Mouse (Mus musculus): ENCODE data around the gene 3110018I06Rik. TPM values are rescaled to one million over a fixed set of nuclear protein-coding genes. Genes with fewer than 3 reads are reported as not detected.

Gene 3110018I06Rik
- not detected in 2 replicates for polyA plus RNA-seq (2015; fragmentation: Nextera tagmentation; extraction: Ambion mirVana)

GRCm38 (mm10) chr12:107488371-107488770, at the start of gene 3110018I06Rik:
TSS of gene 3110018I06Rik (plus strand) at chr12:107488632.
- no peaks in the 10 kb centered on the region for H3K36me3 ChIP-seq (ENCODE audit: control insufficient read depth, insufficient read depth, low read length)
- no peak within 1 kb of the TSS for H3K9ac ChIP-seq (ENCODE audit: low read length)
- H3K27ac ChIP-seq (ENCODE audit: low read length): no peak within 1 kb of the TSS
- 65% methylated on average over 6 of the region's 6 CpGs for WGBS
- no peak within 1 kb of the TSS for H3K4me2 ChIP-seq (ENCODE audit: low read depth, low read length)
- no peaks in the 10 kb centered on the region for H3K4me1 ChIP-seq (replicated peaks; ENCODE audit: control insufficient read depth, insufficient read depth, low read length)
- peaks cover 4% of the 10 kb centered on the region; the same call in 1 of the 2 replicates for H3K9me3 ChIP-seq (ENCODE audit: control insufficient read depth, low read length)
- H3K4me3 ChIP-seq (ENCODE audit: low read length): no peak within 1 kb of the TSS
- H3K27me3 ChIP-seq (ENCODE audit: control insufficient read depth, insufficient read depth, low read depth, low read length): no peaks in the 10 kb centered on the region
- ATAC-seq (ENCODE audit: low read depth): no peak

GRCm38 (mm10) chr12:107444681-107445080, 43.8 kb upstream of the 3110018I06Rik start:
- Histone ChIP-seq H3K9me3 (ENCODE audit: control insufficient read depth, low read length) (no peaks in the 10 kb centered on the region), H3K36me3 (ENCODE audit: control insufficient read depth, insufficient read depth, low read length) (no peaks in the 10 kb centered on the region), H3K4me1 (replicated peaks; ENCODE audit: control insufficient read depth, insufficient read depth, low read length) (no peaks in the 10 kb centered on the region), H3K4me2 (ENCODE audit: low read depth, low read length) (no peak overlapping the region), H3K27me3 (ENCODE audit: control insufficient read depth, insufficient read depth, low read depth, low read length) (no peaks in the 10 kb centered on the region), H3K4me3 (ENCODE audit: low read length) (no peak overlapping the region), H3K9ac (ENCODE audit: low read length) (no peak overlapping the region), H3K27ac (ENCODE audit: low read length) (no peak overlapping the region)
- WGBS: 71% methylated on average over 7 of the region's 7 CpGs
- no peak for ATAC-seq (ENCODE audit: low read depth)

GRCm38 (mm10) chr12:107457835-107458234, 30.6 kb upstream of the 3110018I06Rik start:
- 56% methylated on average over 9 of the region's 9 CpGs for WGBS

GRCm38 (mm10) chr12:107464731-107465130, 23.7 kb upstream of the 3110018I06Rik start:
- Histone ChIP-seq H3K9me3 (ENCODE audit: control insufficient read depth, low read length) (no peaks in the 10 kb centered on the region), H3K4me2 (ENCODE audit: low read depth, low read length) (no peak overlapping the region), H3K27ac (ENCODE audit: low read length) (no peak overlapping the region), H3K36me3 (ENCODE audit: control insufficient read depth, insufficient read depth, low read length) (no peaks in the 10 kb centered on the region), H3K9ac (ENCODE audit: low read length) (no peak overlapping the region), H3K27me3 (ENCODE audit: control insufficient read depth, insufficient read depth, low read depth, low read length) (no peaks in the 10 kb centered on the region), H3K4me1 (replicated peaks; ENCODE audit: control insufficient read depth, insufficient read depth, low read length) (no peaks in the 10 kb centered on the region), H3K4me3 (ENCODE audit: low read length) (no peak overlapping the region)
- WGBS: 5% methylated on average over 5 of the region's 5 CpGs
- ATAC-seq (ENCODE audit: low read depth): no peak

More at GRCm38 (mm10) chr12:107457835-107458234, 30.6 kb upstream of the 3110018I06Rik start:
- Histone ChIP-seq H3K4me3 (ENCODE audit: low read length) (no peak overlapping the region), H3K36me3 (ENCODE audit: control insufficient read depth, insufficient read depth, low read length) (no peaks in the 10 kb centered on the region), H3K4me1 (replicated peaks; ENCODE audit: control insufficient read depth, insufficient read depth, low read length) (no peaks in the 10 kb centered on the region), H3K4me2 (ENCODE audit: low read depth, low read length) (no peak overlapping the region), H3K27ac (ENCODE audit: low read length) (no peak overlapping the region), H3K9ac (ENCODE audit: low read length) (no peak overlapping the region), H3K27me3 (ENCODE audit: control insufficient read depth, insufficient read depth, low read depth, low read length) (no peaks in the 10 kb centered on the region), H3K9me3 (ENCODE audit: control insufficient read depth, low read length) (no peaks in the 10 kb centered on the region)
- ATAC-seq (ENCODE audit: low read depth): no peak

GRCm38 (mm10) chr12:107476441-107477291, 11.8 kb upstream of the 3110018I06Rik start:
- H3K27ac ChIP-seq (ENCODE audit: low read length): no peak overlapping the region
- H3K27me3 ChIP-seq (ENCODE audit: control insufficient read depth, insufficient read depth, low read depth, low read length): no peaks in the 10 kb centered on the region
- H3K4me1 ChIP-seq (replicated peaks; ENCODE audit: control insufficient read depth, insufficient read depth, low read length): no peaks in the 10 kb centered on the region
- WGBS: 56% methylated on average over 12 of the region's 12 CpGs
- H3K4me2 ChIP-seq (ENCODE audit: low read depth, low read length): no peak overlapping the region
- H3K9ac ChIP-seq (ENCODE audit: low read length): no peak overlapping the region
- H3K9me3 ChIP-seq (ENCODE audit: control insufficient read depth, low read length): no peaks in the 10 kb centered on the region
- no peak overlapping the region for H3K4me3 ChIP-seq (ENCODE audit: low read length)
- H3K36me3 ChIP-seq (ENCODE audit: control insufficient read depth, insufficient read depth, low read length): no peaks in the 10 kb centered on the region
- ATAC-seq (ENCODE audit: low read depth): no peak

- no peak for ATAC-seq (ENCODE audit: low read depth)
- WGBS: 9% methylated on average over 3 of the region's 3 CpGs
These were observed 9.1 kb upstream of the 3110018I06Rik start for GRCm38 (mm10) chr12:107479350-107479749.

GRCm38 (mm10) chr12:107483031-107483430, 5.4 kb upstream of the 3110018I06Rik start:
- Histone ChIP-seq H3K9ac (ENCODE audit: low read length) (no peak overlapping the region), H3K9me3 (ENCODE audit: control insufficient read depth, low read length) (peaks cover 4% of the 10 kb centered on the region; the same call in 1 of the 2 replicates), H3K4me1 (replicated peaks; ENCODE audit: control insufficient read depth, insufficient read depth, low read length) (no peaks in the 10 kb centered on the region), H3K4me3 (ENCODE audit: low read length) (no peak overlapping the region), H3K27me3 (ENCODE audit: control insufficient read depth, insufficient read depth, low read depth, low read length) (no peaks in the 10 kb centered on the region), H3K27ac (ENCODE audit: low read length) (no peak overlapping the region), H3K4me2 (ENCODE audit: low read depth, low read length) (no peak overlapping the region), H3K36me3 (ENCODE audit: control insufficient read depth, insufficient read depth, low read length) (no peaks in the 10 kb centered on the region)
- 58% methylated on average over 5 of the region's 5 CpGs for WGBS
- no peak for ATAC-seq (ENCODE audit: low read depth)

More at GRCm38 (mm10) chr12:107479350-107479749, 9.1 kb upstream of the 3110018I06Rik start:
- H3K4me1 ChIP-seq (replicated peaks; ENCODE audit: control insufficient read depth, insufficient read depth, low read length): no peaks in the 10 kb centered on the region
- no peaks in the 10 kb centered on the region for H3K9me3 ChIP-seq (ENCODE audit: control insufficient read depth, low read length)
- no peaks in the 10 kb centered on the region for H3K36me3 ChIP-seq (ENCODE audit: control insufficient read depth, insufficient read depth, low read length)
- no peak overlapping the region for H3K27ac ChIP-seq (ENCODE audit: low read length)
- H3K9ac ChIP-seq (ENCODE audit: low read length): no peak overlapping the region
- H3K4me2 ChIP-seq (ENCODE audit: low read depth, low read length): no peak overlapping the region
- no peak overlapping the region for H3K4me3 ChIP-seq (ENCODE audit: low read length)
- H3K27me3 ChIP-seq (ENCODE audit: control insufficient read depth, insufficient read depth, low read depth, low read length): no peaks in the 10 kb centered on the region

GRCm38 (mm10) chr12:107491344-107491743, 2.9 kb downstream of the 3110018I06Rik start:
- Histone ChIP-seq H3K9ac (ENCODE audit: low read length) (no peak overlapping the region), H3K4me1 (replicated peaks; ENCODE audit: control insufficient read depth, insufficient read depth, low read length) (no peaks in the 10 kb centered on the region), H3K4me2 (ENCODE audit: low read depth, low read length) (no peak overlapping the region), H3K27ac (ENCODE audit: low read length) (no peak overlapping the region), H3K4me3 (ENCODE audit: low read length) (no peak overlapping the region), H3K9me3 (ENCODE audit: control insufficient read depth, low read length) (peaks cover 4% of the 10 kb centered on the region; the same call in 1 of the 2 replicates), H3K36me3 (ENCODE audit: control insufficient read depth, insufficient read depth, low read length) (no peaks in the 10 kb centered on the region), H3K27me3 (ENCODE audit: control insufficient read depth, insufficient read depth, low read depth, low read length) (no peaks in the 10 kb centered on the region)
- WGBS: 50% methylated on average over 1 of the region's 1 CpGs
- no peak for ATAC-seq (ENCODE audit: low read depth)

- Histone ChIP-seq H3K36me3 (ENCODE audit: control insufficient read depth, insufficient read depth, low read length) (no peaks in the 10 kb centered on the region), H3K4me1 (replicated peaks; ENCODE audit: control insufficient read depth, insufficient read depth, low read length) (no peaks in the 10 kb centered on the region), H3K9me3 (ENCODE audit: control insufficient read depth, low read length) (no peaks in the 10 kb centered on the region), H3K27ac (ENCODE audit: low read length) (no peak overlapping the region), H3K27me3 (ENCODE audit: control insufficient read depth, insufficient read depth, low read depth, low read length) (no peaks in the 10 kb centered on the region; the same call in 1 of the 2 replicates), H3K4me2 (ENCODE audit: low read depth, low read length) (no peak overlapping the region), H3K4me3 (ENCODE audit: low read length) (no peak overlapping the region), H3K9ac (ENCODE audit: low read length) (no peak overlapping the region)
- WGBS: 67% methylated on average over 5 of the region's 5 CpGs
- ATAC-seq (ENCODE audit: low read depth): no peak
These were observed 8.5 kb downstream of the 3110018I06Rik start for GRCm38 (mm10) chr12:107496924-107497323.

Data from lung, embryonic 16.5 days (tissue).